Mouse (Mus musculus) cortical plate, adult 2 months (tissue): ENCODE data around the gene Pcp4. TPM values are rescaled to one million over a fixed set of nuclear protein-coding genes. Genes with fewer than 3 reads are reported as not detected.

Experiments
- H3K27ac ChIP-seq: fragments of 200-500 bp; 2 replicates; pipeline ENCODE4 v1.5.1; 2012; ENCODE audit warnings: low read length, control low read depth, inconsistent platforms; ENCODE audit not compliant: insufficient read depth
- H3K4me1 ChIP-seq: fragments of 200-500 bp; 2 replicates; pipeline ENCODE4 v1.6.1; 2011; ENCODE audit warnings: low read length; ENCODE audit not compliant: control insufficient read depth, insufficient read depth
- H3K4me3 ChIP-seq: fragments of 200-500 bp; 2 replicates; pipeline ENCODE4 v1.5.1; 2011; ENCODE audit warnings: mild to moderate bottlenecking, low read length, control low read depth; ENCODE audit not compliant: insufficient read depth
- CTCF ChIP-seq: fragments of 200-500 bp; IDR thresholded peaks from 2 replicates; pipeline ENCODE4 v1.5.1; 2011; ENCODE audit warnings: mild to moderate bottlenecking, control low read depth, low read length; ENCODE audit not compliant: insufficient read depth; ENCODE audit errors: extremely low read depth
- POLR2A ChIP-seq: fragments of 200-500 bp; IDR thresholded peaks from 2 replicates; pipeline ENCODE4 v1.6.1; 2011; ENCODE audit warnings: mild to moderate bottlenecking, low read length, control low read depth; ENCODE audit not compliant: insufficient read depth; ENCODE audit errors: extremely low read depth
- polyA plus RNA-seq: library from polyadenylated mRNA; depleted of rRNA; stranded (reverse); fragments of >200 nt; gene quantifications from 2 replicates; pipeline ENCODE4 v1.2.3, GENCODE M21; 2012; rRNA removed

Gene Pcp4
- polyA plus RNA-seq, 1 experiment: 753 TPM

- no peak overlapping the region for H3K4me3 ChIP-seq
- TF ChIP-seq CTCF: no peak
- TF ChIP-seq POLR2A: no peak
- H3K27ac ChIP-seq: no peak overlapping the region
- no peaks in the 10 kb centered on the region for H3K4me1 ChIP-seq
Observed at GRCm38 (mm10) chr16:96556621-96557020, 89.2 kb downstream of the Pcp4 start.

- Histone ChIP-seq H3K27ac (no peak overlapping the region), H3K4me1 (no peaks in the 10 kb centered on the region), H3K4me3 (no peak overlapping the region)
- no peak for TF ChIP-seq CTCF
- no peak for TF ChIP-seq POLR2A
Observed at GRCm38 (mm10) chr16:96558341-96558740, 90.9 kb downstream of the Pcp4 start.

- TF ChIP-seq CTCF (no peak), POLR2A (no peak)
- no peak overlapping the region for H3K4me3 ChIP-seq
- no peak overlapping the region for H3K27ac ChIP-seq
- H3K4me1 ChIP-seq: no peaks in the 10 kb centered on the region
Observed at GRCm38 (mm10) chr16:96559796-96560195, 92.4 kb downstream of the Pcp4 start.

- Histone ChIP-seq H3K4me3 (no peak overlapping the region), H3K27ac (no peak overlapping the region), H3K4me1 (no peaks in the 10 kb centered on the region)
- no peak for TF ChIP-seq POLR2A
- no peak for TF ChIP-seq CTCF
Observed at GRCm38 (mm10) chr16:96563350-96564257, 96.2 kb downstream of the Pcp4 start.

GRCm38 (mm10) chr16:96567428-96567827 is 100.0 kb downstream of the Pcp4 start:
- TF ChIP-seq POLR2A (no peak), CTCF (no peak)
- no peaks in the 10 kb centered on the region for H3K4me1 ChIP-seq

More at GRCm38 (mm10) chr16:96567428-96567827, 100.0 kb downstream of the Pcp4 start:
- H3K4me3 ChIP-seq: no peak overlapping the region
- no peak overlapping the region for H3K27ac ChIP-seq

Other genes with a start within 250 kb of the Pcp4 start
- gene B3galt5, start 231.8 kb upstream of the Pcp4 start, polyA plus RNA-seq: 14.6 and 15.3 TPM in 2 replicates
- gene Itgb2l, start 24.0 kb upstream of the Pcp4 start, polyA plus RNA-seq: not detected in 2 replicates